Mouse (Mus musculus) B cell, adult (primary cell): ENCODE results near the gene Lgr4. TPM values are rescaled to one million over a fixed set of nuclear protein-coding genes. Genes with fewer than 3 reads are reported as not detected.

ENCODE experiments used
- total RNA-seq: library from RNA; stranded (reverse); gene quantifications from 4 replicates; pipeline ENCODE4 v1.2.4, GENCODE M21; 2023; ENCODE audit not compliant: inconsistent age

The Lgr4 gene
- 0.39 to 0.71 TPM (median 0.42 TPM) in 3 of 4 replicates, not detected in the other for total RNA-seq

GRCm38 (mm10) chr2:109917496-109918413 lies at the start of gene Lgr4:
TSS of gene Lgr4 (plus strand) at chr2:109917647.

GRCm38 (mm10) chr2:109890597-109890996 lies 26.9 kb upstream of the Lgr4 start, which contains the start of gene Lin7c:
TSS of gene Lin7c (plus strand) at chr2:109890853.

DNA sequence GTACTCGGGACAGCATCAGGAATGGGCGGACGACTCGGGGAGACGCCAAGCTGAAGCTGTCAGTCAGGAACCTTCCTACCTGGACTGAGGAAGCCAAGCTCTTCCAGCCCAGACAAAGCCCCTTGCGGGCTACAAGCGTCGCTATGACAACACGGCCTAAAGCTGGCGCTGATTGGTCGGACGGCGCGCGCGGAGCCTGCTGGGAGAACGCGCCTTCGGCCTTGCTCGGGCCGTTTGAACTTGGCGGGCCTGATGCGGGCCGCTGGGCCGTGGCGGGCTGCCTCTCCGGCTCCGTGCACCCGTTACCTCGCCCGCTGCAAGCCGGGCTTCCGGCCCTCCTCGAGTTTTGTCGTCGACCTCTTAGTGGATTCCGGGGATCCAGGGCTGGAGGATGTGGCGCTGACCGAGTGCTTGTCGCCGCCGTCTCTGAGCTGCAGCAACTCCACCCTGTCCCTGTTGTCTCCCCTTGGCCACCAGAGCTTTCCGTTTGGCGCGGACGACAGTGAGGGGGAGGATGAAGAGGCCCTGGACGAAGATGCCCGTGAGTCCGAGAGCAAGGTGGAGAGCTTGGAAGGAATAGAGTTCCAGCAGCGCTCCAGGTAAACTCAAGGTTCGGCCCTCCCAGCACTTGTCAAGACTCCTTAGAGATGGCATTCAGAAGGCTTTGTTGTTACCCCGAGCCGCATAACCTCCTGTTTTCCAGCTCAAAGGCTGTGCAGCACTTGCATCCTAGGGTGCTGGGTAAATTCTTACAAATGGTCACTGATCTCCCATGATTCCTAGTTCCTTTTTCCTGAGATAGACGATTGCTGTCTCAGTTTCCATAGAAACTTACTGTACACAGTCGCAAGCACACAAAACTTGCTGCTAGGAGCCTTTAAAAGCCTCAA lies 100.4 kb downstream of the Lgr4 start, which contains the start of gene Ccdc34:
Gene Ccdc34 (plus strand): TSS at position 202 of the 890 bp plus-strand sequence.

Other genes starting within 250 kb of the Lgr4 start
- not detected in 4 replicates for gene Bdnf, start 242.9 kb upstream of the Lgr4 start, total RNA-seq
- gene Lin7c, start 26.8 kb upstream of the Lgr4 start, total RNA-seq, result 65.2 to 74.2 TPM (median 67.8 TPM) in 4 replicates
- gene Ccdc34, start 100.2 kb downstream of the Lgr4 start, total RNA-seq, result 2.9 to 4.6 TPM (median 3.7 TPM) in 4 replicates